Mouse (Mus musculus) erythroblast, embryonic 14.5 days (primary cell): ENCODE measurements around the gene 1810013L24Rik. TPM values are rescaled to one million over a fixed set of nuclear protein-coding genes. Genes with fewer than 3 reads are reported as not detected.

Experiments used
- H3K27me3 ChIP-seq: 2 replicates; pipeline ENCODE4 v1.6.1; 2012; ENCODE audit warnings: inconsistent platforms; ENCODE audit not compliant: control insufficient read depth
- H3K36me3 ChIP-seq: 2 replicates; pipeline ENCODE4 v1.6.1; 2012; ENCODE audit warnings: mild to moderate bottlenecking, inconsistent platforms; ENCODE audit not compliant: control insufficient read depth
- H3K4me1 ChIP-seq: 2 replicates; pipeline ENCODE4 v1.6.1; 2012; ENCODE audit warnings: inconsistent platforms; ENCODE audit not compliant: control insufficient read depth
- H3K4me3 ChIP-seq: replicated peaks from 2 replicates; pipeline ENCODE3; 2012; ENCODE audit warnings: moderate library complexity, mild to moderate bottlenecking, inconsistent platforms
- H3K9me3 ChIP-seq: 2 replicates; pipeline ENCODE4 v1.6.1; 2012; ENCODE audit warnings: low read length, inconsistent platforms, mixed read lengths; ENCODE audit not compliant: control insufficient read depth
- GATA1 ChIP-seq: IDR thresholded peaks from 2 replicates; pipeline ENCODE4 v1.6.1; 2012; ENCODE audit warnings: low read length, inconsistent platforms, mixed read lengths
- TAL1 ChIP-seq: IDR thresholded peaks from 3 replicates; pipeline ENCODE4 v1.6.1; 2012; ENCODE audit warnings: low read length, inconsistent platforms, mixed read lengths
- polyA plus RNA-seq: library from polyadenylated mRNA; stranded (reverse); fragments of >175 nt; gene quantifications from 2 replicates; pipeline ENCODE4 v1.2.3, GENCODE M21; 2012

The 1810013L24Rik gene
- polyA plus RNA-seq, 1 experiment: 2.1 TPM

DNA sequence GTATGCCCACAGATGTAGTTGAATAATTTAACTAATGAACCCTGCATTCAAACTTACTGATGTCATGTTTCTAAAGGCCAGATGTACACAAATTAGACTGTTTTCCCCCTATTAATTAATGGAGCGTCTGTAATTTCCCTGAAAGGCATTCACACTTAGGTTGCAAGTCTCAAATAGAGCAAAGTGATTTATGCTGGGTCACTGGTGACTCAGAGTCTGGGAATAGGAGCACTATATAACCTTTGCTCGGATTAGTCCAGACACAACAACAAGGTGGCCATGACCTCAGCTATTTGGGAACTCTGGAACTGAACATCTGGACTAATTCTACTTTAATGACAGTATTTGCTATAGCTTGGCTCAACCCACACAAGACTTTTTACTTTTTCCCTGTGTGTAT, 34.0 kb upstream of the 1810013L24Rik start:
- H3K4me3 ChIP-seq: no peak overlapping the region

DNA sequence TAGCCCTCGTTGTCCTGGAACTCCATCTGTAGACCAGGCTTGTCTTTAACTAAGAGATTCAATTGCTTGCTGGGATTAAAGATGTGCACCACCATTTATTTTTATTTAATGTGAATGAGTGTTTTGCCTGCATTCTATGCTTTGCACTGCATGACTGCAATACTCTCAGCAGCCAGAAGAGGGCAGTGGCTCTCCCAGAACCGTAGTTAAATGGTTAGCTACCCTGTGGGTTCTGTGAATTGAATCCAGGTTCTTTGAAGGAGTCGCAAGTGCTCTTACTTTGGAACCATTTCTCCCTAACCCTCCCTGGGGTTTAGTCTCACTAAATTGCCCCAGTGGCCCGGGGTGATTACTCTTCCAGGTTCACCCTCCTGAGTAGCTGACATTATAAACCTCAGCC, 23.2 kb upstream of the 1810013L24Rik start:
- Histone ChIP-seq H3K36me3 (peaks cover 2% of the 10 kb centered on the region), H3K4me3 (no peak overlapping the region), H3K27me3 (peaks cover 20% of the 10 kb centered on the region), H3K4me1 (peaks cover 35% of the 10 kb centered on the region), H3K9me3 (no peaks in the 10 kb centered on the region)
- TF ChIP-seq GATA1: no peak
- no peak for TF ChIP-seq TAL1

More for the DNA sequence above, 34.0 kb upstream of the 1810013L24Rik start:
- Histone ChIP-seq H3K9me3 (peaks cover 11% of the 10 kb centered on the region), H3K36me3 (no peaks in the 10 kb centered on the region), H3K4me1 (peaks cover 5% of the 10 kb centered on the region), H3K27me3 (peaks cover 6% of the 10 kb centered on the region)
- TF ChIP-seq GATA1 (no peak), TAL1 (no peak)

GRCm38 (mm10) chr16:8810399-8811127, 19.3 kb upstream of the 1810013L24Rik start:
- Histone ChIP-seq H3K9me3 (no peaks in the 10 kb centered on the region), H3K36me3 (peaks cover 4% of the 10 kb centered on the region), H3K4me1 (peaks cover 53% of the 10 kb centered on the region), H3K4me3 (peak overlapping the region; percentile 64), H3K27me3 (peaks cover 37% of the 10 kb centered on the region)
- TF ChIP-seq TAL1: no peak

GRCm38 (mm10) chr16:8817872-8818271, 12.0 kb upstream of the 1810013L24Rik start:
- Histone ChIP-seq H3K36me3 (no peaks in the 10 kb centered on the region), H3K9me3 (no peaks in the 10 kb centered on the region), H3K4me3 (no peak overlapping the region), H3K4me1 (peaks cover 25% of the 10 kb centered on the region), H3K27me3 (peaks cover 46% of the 10 kb centered on the region)
- no peak for TF ChIP-seq TAL1
- no peak for TF ChIP-seq GATA1

DNA sequence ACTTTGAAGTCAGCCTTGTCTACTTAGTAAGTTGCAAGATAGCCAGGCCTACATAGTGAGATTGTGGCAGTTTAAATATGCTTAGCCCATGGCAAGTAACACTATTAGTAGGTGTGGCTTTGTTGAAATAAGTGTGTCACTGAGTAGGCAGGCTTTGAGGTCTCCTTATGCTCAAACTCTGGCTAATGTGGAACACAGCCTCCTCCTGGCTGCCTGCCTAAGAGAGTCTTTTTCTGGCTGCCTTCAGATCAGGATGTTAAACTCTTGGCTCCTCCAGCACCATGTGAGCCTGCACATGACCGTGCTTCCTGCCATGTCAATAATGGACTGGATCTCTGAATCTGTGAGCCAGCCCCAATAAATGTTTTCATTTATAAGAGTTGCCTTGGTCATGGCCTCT, 8.5 kb upstream of the 1810013L24Rik start:
- H3K4me1 ChIP-seq: peaks cover 40% of the 10 kb centered on the region
- H3K36me3 ChIP-seq: peaks cover 3% of the 10 kb centered on the region; the same call in 1 of the 2 replicates
- H3K27me3 ChIP-seq: peaks cover 24% of the 10 kb centered on the region
- TF ChIP-seq TAL1 (no peak), GATA1 (no peak)
- H3K4me3 ChIP-seq: no peak overlapping the region
- H3K9me3 ChIP-seq: no peaks in the 10 kb centered on the region

DNA sequence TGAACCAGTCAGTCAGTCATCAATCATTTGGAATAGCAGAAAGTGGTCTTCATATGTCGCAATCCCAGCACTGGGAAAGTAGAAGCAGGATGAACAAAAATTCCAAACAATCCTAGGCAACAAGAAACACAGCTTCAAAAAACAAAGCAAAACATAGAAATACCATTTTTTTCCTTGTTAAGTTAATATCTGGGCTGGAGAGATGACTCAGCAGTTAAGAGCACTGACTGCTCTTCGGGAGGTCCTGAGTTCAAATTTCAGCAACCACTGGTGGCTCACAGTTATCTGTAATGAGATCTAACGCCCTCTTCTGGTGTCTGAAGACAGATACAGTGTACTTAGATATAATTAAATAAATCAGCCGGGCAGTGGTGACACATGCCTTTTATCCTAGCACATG, 7.3 kb upstream of the 1810013L24Rik start:
- H3K9me3 ChIP-seq: no peaks in the 10 kb centered on the region
- peaks cover 47% of the 10 kb centered on the region for H3K4me1 ChIP-seq
- H3K36me3 ChIP-seq: peaks cover 3% of the 10 kb centered on the region

DNA sequence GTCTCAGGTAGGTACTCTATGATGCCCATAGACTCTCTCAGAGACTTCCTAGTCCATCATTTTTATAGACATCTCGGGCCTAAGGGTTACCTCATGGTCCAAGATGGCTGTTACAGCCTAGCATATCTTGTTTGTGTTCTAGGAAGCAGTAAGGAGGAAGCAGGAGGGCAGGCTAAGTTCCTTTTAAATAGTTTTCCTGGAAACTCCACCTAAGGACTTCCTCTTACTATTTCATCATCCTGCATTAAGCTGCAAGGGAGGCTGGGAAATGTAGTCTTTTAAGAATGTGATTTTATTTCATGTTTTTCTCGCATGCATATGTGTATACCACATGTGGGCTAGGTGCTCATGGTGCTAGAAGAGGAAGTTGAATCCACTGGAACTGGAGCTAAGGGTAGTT, 6.2 kb upstream of the 1810013L24Rik start:
- Histone ChIP-seq H3K4me3 (peak overlapping the region; percentile 26), H3K36me3 (peaks cover 3% of the 10 kb centered on the region), H3K9me3 (no peaks in the 10 kb centered on the region), H3K4me1 (peaks cover 53% of the 10 kb centered on the region), H3K27me3 (peaks cover 9% of the 10 kb centered on the region)
- no peak for TF ChIP-seq TAL1
- TF ChIP-seq GATA1: no peak

More for the DNA sequence above, 7.3 kb upstream of the 1810013L24Rik start:
- no peak overlapping the region for H3K4me3 ChIP-seq
- peaks cover 17% of the 10 kb centered on the region for H3K27me3 ChIP-seq
- TF ChIP-seq GATA1 (no peak), TAL1 (no peak)

DNA sequence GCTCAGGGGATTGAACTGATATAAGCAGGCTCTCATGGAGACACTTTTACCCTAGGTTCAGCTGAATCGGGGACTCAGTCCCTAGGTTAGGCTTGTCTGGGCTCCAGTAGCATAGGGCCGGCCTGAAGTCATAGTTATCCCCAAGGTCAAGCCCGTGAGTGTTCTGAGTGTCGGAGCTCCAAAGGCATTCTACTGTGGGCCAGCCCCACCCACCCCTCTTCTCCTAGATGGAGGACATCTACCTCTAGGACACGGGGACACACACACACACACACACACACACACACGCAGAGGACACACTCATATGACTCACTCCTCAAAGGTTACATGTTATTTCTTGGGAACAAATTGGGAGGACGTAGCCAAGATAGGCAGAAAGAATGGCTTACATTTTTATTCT, 2.5 kb upstream of the 1810013L24Rik start:
- Histone ChIP-seq H3K9me3 (no peaks in the 10 kb centered on the region), H3K4me1 (peaks cover 60% of the 10 kb centered on the region), H3K4me3 (no peak overlapping the region), H3K27me3 (no peaks in the 10 kb centered on the region), H3K36me3 (peaks cover 18% of the 10 kb centered on the region)
- TF ChIP-seq TAL1: no peak
- TF ChIP-seq GATA1: no peak

DNA sequence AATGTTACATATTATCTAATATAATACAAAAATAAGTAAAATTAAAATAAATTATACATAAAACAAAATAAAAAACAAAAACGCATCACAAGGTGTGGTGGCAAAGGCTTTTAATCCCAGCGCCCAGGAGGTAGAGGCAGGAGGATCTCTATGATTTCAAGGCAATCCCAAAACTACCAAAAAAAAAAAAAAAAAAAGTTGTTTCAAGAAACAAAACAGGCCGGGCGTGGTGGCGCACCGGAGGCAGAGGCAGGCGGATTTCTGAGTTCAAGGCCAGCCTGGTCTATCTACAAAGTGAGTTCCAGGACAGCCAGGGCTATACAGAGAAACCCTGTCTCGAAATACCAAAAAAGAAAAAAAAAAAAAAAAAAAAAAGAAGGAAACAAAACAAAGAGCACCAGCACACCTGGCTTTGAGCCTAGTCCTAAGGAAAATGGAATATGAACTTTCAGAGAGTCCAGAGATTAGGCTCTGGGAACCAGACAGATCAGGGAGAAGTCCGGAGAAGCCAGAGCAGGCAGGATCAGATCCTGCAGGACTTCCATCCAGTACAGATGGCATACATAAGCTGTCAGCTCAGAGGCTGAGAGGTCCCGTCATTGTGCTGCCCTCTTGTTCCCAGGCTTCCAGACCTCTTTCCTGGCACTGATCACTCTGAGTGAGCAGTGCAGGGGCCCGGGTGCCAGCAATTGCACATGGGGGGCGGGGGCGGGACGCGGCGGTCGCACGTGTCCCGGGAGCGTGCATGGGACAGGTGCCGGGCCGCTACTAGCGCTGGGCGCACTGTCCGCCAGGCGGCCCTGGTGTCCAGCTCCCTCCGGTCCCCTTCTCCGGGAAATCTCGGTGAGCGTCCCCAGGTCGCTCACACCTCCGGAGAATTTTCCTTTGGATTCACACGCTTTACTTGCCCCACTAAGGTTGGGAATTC, 1.0 kb upstream of the 1810013L24Rik start:
- no peaks in the 10 kb centered on the region for H3K27me3 ChIP-seq
- H3K4me1 ChIP-seq: peaks cover 59% of the 10 kb centered on the region
- TF ChIP-seq TAL1 (no peak), GATA1 (no peak)
- H3K36me3 ChIP-seq: peaks cover 30% of the 10 kb centered on the region
- H3K9me3 ChIP-seq: no peaks in the 10 kb centered on the region
- H3K4me3 ChIP-seq: peak overlapping the region; percentile 100
